Mouse (Mus musculus): Measurements from ENCODE around the gene C330021F23Rik. TPM values are rescaled to one million over a fixed set of nuclear protein-coding genes. Genes with fewer than 3 reads are reported as not detected.

Gene C330021F23Rik
- polyA plus RNA-seq, 1 experiment from 2014 or later: 7.8 TPM

DNA sequence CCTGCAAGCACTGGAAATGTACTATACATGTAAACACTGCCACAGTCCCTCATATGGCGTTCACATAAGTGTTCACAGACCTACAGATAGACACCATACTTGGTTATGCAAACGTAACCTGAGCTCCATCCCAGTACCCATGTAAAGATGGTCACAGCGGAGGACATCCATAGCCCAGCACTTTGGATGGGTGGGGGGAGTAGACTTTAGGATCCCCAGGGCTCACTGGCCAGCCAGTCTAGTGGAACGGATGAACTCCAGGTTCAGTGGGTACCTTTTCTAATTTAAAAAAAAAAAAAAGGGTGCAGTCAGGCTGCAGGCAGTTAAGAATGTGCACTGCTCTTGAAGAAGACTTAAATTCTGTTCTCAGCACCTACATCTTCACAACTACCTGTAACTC, 27.7 kb upstream of the C330021F23Rik start:
- ATAC-seq (replicated peaks; ENCODE audit: low FRiP score) (no peak), DNase-seq (ENCODE audit: low spot score) (no peak)
- no peaks in the 10 kb centered on the region for H3K4me1 ChIP-seq (replicated peaks; ENCODE audit: control insufficient read depth, insufficient read depth, low read length)
- no peaks in the 10 kb centered on the region for H3K9me3 ChIP-seq (ENCODE audit: control insufficient read depth, low read length)
- H3K27ac ChIP-seq (ENCODE audit: low read depth, low read length): no peak overlapping the region
- H3K4me2 ChIP-seq (ENCODE audit: low read depth, low read length, severe bottlenecking): no peak overlapping the region
- H3K27me3 ChIP-seq (ENCODE audit: control insufficient read depth, insufficient read depth, low read length): no peaks in the 10 kb centered on the region
- H3K4me3 ChIP-seq (ENCODE audit: low read depth, low read length): no peak overlapping the region
- no peaks in the 10 kb centered on the region; the same call in 1 of the 2 replicates for H3K36me3 ChIP-seq (ENCODE audit: control insufficient read depth, insufficient read depth, low read length)
- WGBS: 89% methylated on average over 4 of the region's 4 CpGs
- no peak overlapping the region for H3K9ac ChIP-seq (ENCODE audit: low read length)

DNA sequence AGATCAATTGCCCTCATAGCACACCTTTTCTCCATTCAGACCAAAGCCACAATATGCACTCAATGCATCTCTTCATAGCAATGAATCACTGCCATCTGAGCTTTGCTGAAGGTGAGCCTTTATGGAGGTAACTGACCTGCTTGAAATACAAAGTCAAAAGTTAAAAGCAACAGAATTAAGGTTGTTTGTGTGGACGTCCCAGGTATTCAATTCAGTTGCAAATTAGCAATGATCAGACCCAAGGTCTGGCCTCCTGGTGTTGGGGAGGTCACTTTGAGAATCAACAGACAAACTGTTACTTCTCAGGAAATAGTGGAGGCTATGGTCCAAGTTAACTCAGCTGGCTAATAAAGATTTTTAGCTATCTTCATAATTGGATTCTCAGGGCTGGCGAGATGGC, 21.3 kb upstream of the C330021F23Rik start:
- Histone ChIP-seq H3K9ac (ENCODE audit: low read length) (no peak overlapping the region), H3K9me3 (ENCODE audit: control insufficient read depth, low read length) (no peaks in the 10 kb centered on the region), H3K27ac (ENCODE audit: low read depth, low read length) (no peak overlapping the region), H3K4me2 (ENCODE audit: low read depth, low read length, severe bottlenecking) (no peak overlapping the region), H3K27me3 (ENCODE audit: control insufficient read depth, insufficient read depth, low read length) (no peaks in the 10 kb centered on the region), H3K4me1 (replicated peaks; ENCODE audit: control insufficient read depth, insufficient read depth, low read length) (no peaks in the 10 kb centered on the region), H3K4me3 (ENCODE audit: low read depth, low read length) (no peak overlapping the region), H3K36me3 (ENCODE audit: control insufficient read depth, insufficient read depth, low read length) (no peaks in the 10 kb centered on the region; the same call in 1 of the 2 replicates)
- DNase-seq (ENCODE audit: low spot score): no peak
- WGBS: 93% methylated on average over 2 of the region's 2 CpGs
- no peak for ATAC-seq (replicated peaks; ENCODE audit: low FRiP score)

DNA sequence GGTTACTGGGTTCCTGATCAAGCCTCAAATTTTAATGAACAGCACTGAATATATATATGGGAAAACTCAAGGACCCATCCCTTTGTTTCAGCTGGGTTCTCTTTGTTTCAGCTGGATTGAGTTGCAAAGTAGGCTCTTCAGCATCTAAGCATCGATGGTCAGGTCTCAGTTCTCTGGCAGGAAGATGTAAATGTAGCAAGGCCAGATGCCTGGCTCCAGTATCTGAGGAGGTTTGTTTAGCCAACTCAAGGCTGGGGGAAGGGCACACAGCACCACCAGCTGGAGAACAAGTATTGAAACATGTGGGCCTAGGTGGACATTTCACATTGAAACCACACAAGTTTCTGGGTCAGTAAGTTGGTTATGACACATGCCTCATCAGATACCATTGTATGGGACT, 15.6 kb upstream of the C330021F23Rik start:
- ATAC-seq (replicated peaks; ENCODE audit: low FRiP score): no peak
- Histone ChIP-seq H3K27me3 (ENCODE audit: control insufficient read depth, insufficient read depth, low read length) (no peaks in the 10 kb centered on the region), H3K9me3 (ENCODE audit: control insufficient read depth, low read length) (no peaks in the 10 kb centered on the region), H3K36me3 (ENCODE audit: control insufficient read depth, insufficient read depth, low read length) (no peaks in the 10 kb centered on the region), H3K4me1 (replicated peaks; ENCODE audit: control insufficient read depth, insufficient read depth, low read length) (no peaks in the 10 kb centered on the region), H3K27ac (ENCODE audit: low read depth, low read length) (no peak overlapping the region), H3K9ac (ENCODE audit: low read length) (no peak overlapping the region), H3K4me3 (ENCODE audit: low read depth, low read length) (no peak overlapping the region), H3K4me2 (ENCODE audit: low read depth, low read length, severe bottlenecking) (no peak overlapping the region)
- DNase-seq (ENCODE audit: low spot score): no peak
- WGBS: 97% methylated on average over 1 of the region's 1 CpGs

DNA sequence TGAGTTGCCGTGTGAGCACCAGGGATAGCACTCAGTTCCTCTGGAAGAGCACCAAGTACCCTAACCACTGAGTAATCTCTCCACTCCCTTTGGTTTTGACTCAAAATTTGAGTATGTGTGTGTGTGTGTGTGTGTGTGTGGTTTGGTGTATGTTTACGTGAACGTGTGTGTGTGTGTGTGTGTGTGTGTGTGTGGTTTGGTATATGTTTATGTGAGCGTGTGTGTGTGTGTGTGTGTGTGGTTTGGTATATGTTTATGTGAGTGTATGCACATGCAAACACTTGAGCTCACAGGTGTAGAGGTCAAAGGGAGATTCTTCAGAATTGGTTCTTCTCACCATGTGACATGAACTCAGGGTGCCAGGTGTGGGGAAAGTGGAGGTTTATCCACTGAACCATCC, 11.7 kb upstream of the C330021F23Rik start:
- Histone ChIP-seq H3K4me1 (replicated peaks; ENCODE audit: control insufficient read depth, insufficient read depth, low read length) (no peaks in the 10 kb centered on the region), H3K9me3 (ENCODE audit: control insufficient read depth, low read length) (no peaks in the 10 kb centered on the region), H3K4me2 (ENCODE audit: low read depth, low read length, severe bottlenecking) (no peak overlapping the region), H3K4me3 (ENCODE audit: low read depth, low read length) (no peak overlapping the region), H3K27ac (ENCODE audit: low read depth, low read length) (no peak overlapping the region), H3K36me3 (ENCODE audit: control insufficient read depth, insufficient read depth, low read length) (no peaks in the 10 kb centered on the region), H3K27me3 (ENCODE audit: control insufficient read depth, insufficient read depth, low read length) (no peaks in the 10 kb centered on the region), H3K9ac (ENCODE audit: low read length) (no peak overlapping the region)
- DNase-seq (ENCODE audit: low spot score) (no peak), ATAC-seq (replicated peaks; ENCODE audit: low FRiP score) (peak; percentile 89)
- WGBS: 68% methylated on average over 4 of the region's 4 CpGs

DNA sequence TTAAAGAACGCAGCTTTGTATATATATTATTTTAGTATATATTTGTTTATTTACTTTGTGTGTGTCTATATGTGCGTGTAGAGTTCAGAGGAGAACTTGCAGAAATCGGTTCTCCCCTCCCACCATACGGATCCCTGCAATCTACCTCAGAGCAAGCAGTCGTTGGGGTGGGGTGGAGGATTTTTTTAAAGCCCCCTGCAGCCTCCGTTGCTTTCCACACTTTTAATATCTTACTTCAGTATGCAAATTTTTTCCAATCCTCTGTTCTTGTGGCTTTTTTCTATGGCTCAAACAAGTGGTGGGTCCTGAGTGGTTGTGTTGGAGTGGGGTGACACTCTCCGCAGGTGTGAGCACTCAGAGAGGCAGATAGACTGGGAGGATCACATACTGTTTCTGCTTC, 588 bp downstream of the C330021F23Rik start:
- ATAC-seq (replicated peaks; ENCODE audit: low FRiP score): peak; percentile 34; the same call in 1 of the 2 replicates
- Histone ChIP-seq H3K27me3 (ENCODE audit: control insufficient read depth, insufficient read depth, low read length) (no peaks in the 10 kb centered on the region), H3K9ac (ENCODE audit: low read length) (peak overlapping the region; percentile 61), H3K4me2 (ENCODE audit: low read depth, low read length, severe bottlenecking) (peak overlapping the region; percentile 57), H3K36me3 (ENCODE audit: control insufficient read depth, insufficient read depth, low read length) (no peaks in the 10 kb centered on the region), H3K27ac (ENCODE audit: low read depth, low read length) (peak overlapping the region; percentile 64; the same call in 1 of the 2 replicates), H3K4me1 (replicated peaks; ENCODE audit: control insufficient read depth, insufficient read depth, low read length) (peaks cover 7% of the 10 kb centered on the region; the same call in 1 of the 2 replicates), H3K9me3 (ENCODE audit: control insufficient read depth, low read length) (no peaks in the 10 kb centered on the region), H3K4me3 (ENCODE audit: low read depth, low read length) (peak overlapping the region; percentile 33)
- WGBS: 5% methylated on average over 7 of the region's 7 CpGs
- DNase-seq (ENCODE audit: low spot score): no peak

DNA sequence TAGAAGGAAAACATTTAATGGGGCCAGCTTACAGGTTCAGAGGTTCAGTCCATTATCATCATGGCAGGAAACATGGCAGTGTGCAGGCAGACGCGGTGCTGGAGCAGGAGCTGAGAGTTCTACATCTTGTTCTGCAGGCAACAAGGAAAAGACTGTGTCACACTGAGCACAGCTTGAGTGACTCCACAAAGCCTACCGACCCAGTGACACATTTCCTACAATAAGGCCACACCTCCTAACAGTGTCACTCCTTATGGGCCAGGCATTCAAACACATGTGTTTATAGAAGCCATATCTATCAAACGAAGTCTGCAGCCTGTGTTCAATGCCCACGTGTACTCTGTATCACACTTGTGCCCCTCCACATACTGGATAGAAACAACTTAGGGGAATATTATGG, 2.0 kb downstream of the C330021F23Rik start:
- Histone ChIP-seq H3K27ac (ENCODE audit: low read depth, low read length) (no peak overlapping the region), H3K4me2 (ENCODE audit: low read depth, low read length, severe bottlenecking) (no peak overlapping the region), H3K4me1 (replicated peaks; ENCODE audit: control insufficient read depth, insufficient read depth, low read length) (peaks cover 7% of the 10 kb centered on the region; the same call in 1 of the 2 replicates), H3K9me3 (ENCODE audit: control insufficient read depth, low read length) (no peaks in the 10 kb centered on the region), H3K36me3 (ENCODE audit: control insufficient read depth, insufficient read depth, low read length) (no peaks in the 10 kb centered on the region), H3K9ac (ENCODE audit: low read length) (no peak overlapping the region), H3K27me3 (ENCODE audit: control insufficient read depth, insufficient read depth, low read length) (no peaks in the 10 kb centered on the region), H3K4me3 (ENCODE audit: low read depth, low read length) (no peak overlapping the region)
- WGBS: 90% methylated on average over 5 of the region's 5 CpGs
- ATAC-seq (replicated peaks; ENCODE audit: low FRiP score) (no peak), DNase-seq (ENCODE audit: low spot score) (no peak)

- Histone ChIP-seq H3K36me3 (ENCODE audit: control insufficient read depth, insufficient read depth, low read length) (no peaks in the 10 kb centered on the region), H3K27me3 (ENCODE audit: control insufficient read depth, insufficient read depth, low read length) (no peaks in the 10 kb centered on the region), H3K27ac (ENCODE audit: low read depth, low read length) (no peak overlapping the region), H3K4me2 (ENCODE audit: low read depth, low read length, severe bottlenecking) (no peak overlapping the region), H3K4me3 (ENCODE audit: low read depth, low read length) (no peak overlapping the region), H3K4me1 (replicated peaks; ENCODE audit: control insufficient read depth, insufficient read depth, low read length) (no peaks in the 10 kb centered on the region), H3K9ac (ENCODE audit: low read length) (no peak overlapping the region), H3K9me3 (ENCODE audit: control insufficient read depth, low read length) (no peaks in the 10 kb centered on the region)
- DNase-seq (ENCODE audit: low spot score) (no peak), ATAC-seq (replicated peaks; ENCODE audit: low FRiP score) (no peak)
- 89% methylated on average over 3 of the region's 3 CpGs for WGBS
Measured at GRCm38 (mm10) chr8:3574546-3574945, 6.8 kb downstream of the C330021F23Rik start.

DNA sequence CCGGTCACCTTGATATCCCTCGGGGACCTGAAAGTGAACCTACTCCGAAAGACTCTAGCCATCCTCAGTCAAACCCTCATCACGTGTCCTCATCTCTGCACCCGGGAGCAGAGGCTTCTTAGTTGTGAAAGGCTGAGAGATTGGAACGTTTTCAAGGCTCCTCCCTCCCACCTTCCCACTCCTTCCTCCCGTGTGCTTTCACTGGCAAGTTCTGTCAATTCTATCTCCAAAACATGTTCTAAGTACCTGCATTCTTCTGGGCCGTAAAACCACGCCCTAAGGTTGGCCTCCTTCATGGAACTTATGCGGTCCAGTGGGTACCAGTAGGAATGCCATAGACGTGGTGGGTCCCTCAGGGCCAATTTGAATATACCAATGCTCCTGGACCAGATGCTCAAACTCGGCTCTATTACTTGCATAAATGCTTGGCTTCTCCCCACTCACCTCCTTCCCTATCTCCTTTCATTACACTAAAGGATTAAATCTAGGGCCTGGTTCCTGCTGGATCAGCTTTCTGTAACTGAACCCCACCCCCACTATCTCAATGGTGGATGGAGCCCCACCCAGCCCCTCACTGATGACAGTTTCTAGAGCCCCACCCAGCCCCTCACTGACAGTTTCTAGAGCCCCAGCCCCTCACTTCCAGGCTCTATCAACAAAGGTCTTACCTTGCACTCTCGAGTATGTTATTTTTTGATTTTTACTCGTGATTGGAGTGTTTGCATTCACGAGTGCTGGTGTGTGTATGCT, 8.6 kb downstream of the C330021F23Rik start:
- H3K9me3 ChIP-seq (ENCODE audit: control insufficient read depth, low read length): no peaks in the 10 kb centered on the region
- whole genome bisulfite sequencing: 80% methylated on average over 15 of the region's 15 CpGs
- no peak for ATAC-seq (replicated peaks; ENCODE audit: low FRiP score)

More for the DNA sequence above, 8.6 kb downstream of the C330021F23Rik start:
- no peak overlapping the region for H3K27ac ChIP-seq (ENCODE audit: low read depth, low read length)
- H3K9ac ChIP-seq (ENCODE audit: low read length): no peak overlapping the region
- no peaks in the 10 kb centered on the region for H3K36me3 ChIP-seq (ENCODE audit: control insufficient read depth, insufficient read depth, low read length)
- no peaks in the 10 kb centered on the region for H3K4me1 ChIP-seq (replicated peaks; ENCODE audit: control insufficient read depth, insufficient read depth, low read length)
- H3K4me2 ChIP-seq (ENCODE audit: low read depth, low read length, severe bottlenecking): no peak overlapping the region
- H3K27me3 ChIP-seq (ENCODE audit: control insufficient read depth, insufficient read depth, low read length): no peaks in the 10 kb centered on the region
- H3K4me3 ChIP-seq (ENCODE audit: low read depth, low read length): no peak overlapping the region
- DNase-seq (ENCODE audit: low spot score): no peak
